Mouse (Mus musculus): ENCODE measurements at regions not wholly inside any gene's neighbourhood (a gene's known extent, or its start where the extent isn't known, plus 50 kb on each side); places are given as distances from the start of the nearest gene placed in this dataset.

GRCm38 (mm10) chr5:43047316-43047715 lies 185.7 kb upstream of the Cpeb2 start:
- intact Hi-C loops (cut with DNase I): no loop called here

GRCm38 (mm10) chr5:43048196-43049050 lies 184.5 kb upstream of the Cpeb2 start:
- intact Hi-C loops (cut with DNase I): no loop called here

- intact Hi-C loops (cut with DNase I): no loop called here
Measured at GRCm38 (mm10) chr5:43049381-43050301, 183.3 kb upstream of the Cpeb2 start.

- intact Hi-C loops (cut with DNase I): no loop called here
Measured at GRCm38 (mm10) chr5:43050961-43051517, 181.9 kb upstream of the Cpeb2 start.

- intact Hi-C loops (cut with DNase I): no loop called here
Measured at GRCm38 (mm10) chr5:43052668-43053067, 180.3 kb upstream of the Cpeb2 start.

- intact Hi-C loops (cut with DNase I): no loop called here
Measured at GRCm38 (mm10) chr5:43054586-43054985, 178.4 kb upstream of the Cpeb2 start.

GRCm38 (mm10) chr5:43055111-43055710 lies 177.8 kb upstream of the Cpeb2 start:
- intact Hi-C loops (cut with DNase I): no loop called here

GRCm38 (mm10) chr5:43056486-43056885 lies 176.5 kb upstream of the Cpeb2 start:
- intact Hi-C loops (cut with DNase I): no loop called here

- intact Hi-C loops (cut with DNase I): no loop called here
Measured at GRCm38 (mm10) chr5:43061243-43061642, 171.7 kb upstream of the Cpeb2 start.

- intact Hi-C loops (cut with DNase I): no loop called here
Measured at GRCm38 (mm10) chr5:43061797-43062391, 171.1 kb upstream of the Cpeb2 start.

- intact Hi-C loops (cut with DNase I): no loop called here
Measured at GRCm38 (mm10) chr5:43062499-43062898, 170.5 kb upstream of the Cpeb2 start.

- intact Hi-C loops (cut with DNase I): no loop called here
Measured at GRCm38 (mm10) chr5:43063386-43063785, 169.6 kb upstream of the Cpeb2 start.

GRCm38 (mm10) chr5:43071541-43071940 lies 161.4 kb upstream of the Cpeb2 start:
- intact Hi-C loops (cut with DNase I): no loop called here

- intact Hi-C loops (cut with DNase I): no loop called here
Measured at GRCm38 (mm10) chr5:43072340-43072739, 160.6 kb upstream of the Cpeb2 start.

- intact Hi-C loops (cut with DNase I): no loop called here
Measured at GRCm38 (mm10) chr5:43074536-43074935, 158.4 kb upstream of the Cpeb2 start.

GRCm38 (mm10) chr5:43080252-43080651 lies 152.7 kb upstream of the Cpeb2 start:
- intact Hi-C loops (cut with DNase I): no loop called here

- intact Hi-C loops (cut with DNase I): no loop called here
Measured at GRCm38 (mm10) chr5:43081561-43082534, 151.1 kb upstream of the Cpeb2 start.

GRCm38 (mm10) chr5:43087077-43087476 lies 145.9 kb upstream of the Cpeb2 start:
- intact Hi-C loops (cut with DNase I): no loop called here

GRCm38 (mm10) chr5:43087907-43088387 lies 145.0 kb upstream of the Cpeb2 start:
- intact Hi-C loops (cut with DNase I): no loop called here

Measured in adrenal gland (tissue).